Mouse (Mus musculus): ENCODE data around the gene Pbx2. TPM values are rescaled to one million over a fixed set of nuclear protein-coding genes. Genes with fewer than 3 reads are reported as not detected.
A peak's percentile ranks its signal among the peaks of the same experiment; 100 is the strongest.
"Not testable (repeated sequence)": the region's sequence is repeated elsewhere in the genome, so short reads cannot be mapped to it uniquely, and the experiment has no call there.

Gene Pbx2
- total RNA-seq (2014; rRNA removed) (63.1 and 67.1 TPM in 2 replicates), polyA plus RNA-seq (2015; fragmentation: Nextera tagmentation; extraction: Ambion mirVana) (6.2 and 7.5 TPM in 2 replicates)

DNA sequence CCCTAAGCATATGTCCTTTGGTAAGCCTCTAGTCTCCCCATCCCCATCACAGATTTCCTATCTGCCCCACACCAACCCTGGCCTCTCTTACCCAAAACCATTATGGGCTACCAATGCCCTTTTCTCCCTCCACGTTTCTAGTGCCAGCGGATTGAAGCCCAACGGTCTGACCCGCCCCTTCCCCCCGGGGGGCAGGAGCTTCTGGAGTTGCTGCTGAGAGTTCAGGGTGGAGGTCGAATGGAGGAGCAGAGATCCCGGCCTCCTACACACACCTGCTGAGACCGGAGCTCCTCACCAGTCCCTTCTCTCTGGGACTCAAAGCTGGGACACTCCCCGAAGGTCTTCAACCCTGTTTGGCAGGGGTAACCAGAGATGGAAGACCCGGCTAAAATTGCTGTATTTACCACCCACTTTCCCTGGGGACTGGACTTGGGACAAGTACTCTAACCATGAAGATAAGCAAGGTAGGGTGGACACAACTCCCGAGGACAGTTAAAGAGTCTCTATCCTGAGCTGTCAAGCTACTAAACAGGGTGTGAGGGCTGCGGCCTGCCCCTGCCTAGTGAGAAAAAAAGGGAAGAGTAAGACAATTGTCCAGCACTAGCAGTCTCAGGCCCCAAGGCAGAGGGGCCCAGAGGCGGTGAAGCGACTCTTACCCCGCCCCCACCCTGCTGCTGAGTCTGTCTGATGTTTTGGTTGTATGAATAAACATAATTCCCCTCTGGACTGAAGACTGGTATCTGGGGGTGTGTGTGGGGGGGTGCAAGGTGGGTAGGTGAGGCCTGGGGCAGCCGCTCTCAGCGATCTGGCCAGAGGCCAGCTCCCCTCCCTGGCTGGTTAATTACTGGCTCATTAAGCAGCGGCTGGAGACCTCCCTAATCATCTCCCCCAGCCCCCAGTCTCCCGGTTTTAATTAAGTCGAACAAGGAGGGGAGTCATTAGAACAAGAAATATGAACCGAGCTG is at the start of gene Pbx2:
Pbx2 (plus strand) TSS at position 238 of the 965 bp plus-strand sequence.
- no peak for TF ChIP-seq CTCF (IDR thresholded peaks at IDR 0.05; ENCODE audit: low read depth)
- peak within 1 kb of the TSS; percentile 96 for H3K9ac ChIP-seq (replicated peaks; ENCODE audit: low read length)
- peak within 1 kb of the TSS; percentile 96 for H3K27ac ChIP-seq
- H3K4me3 ChIP-seq (ENCODE audit: low read length), result peak within 1 kb of the TSS; percentile 85
- H3K9me3 ChIP-seq (ENCODE audit: low read length), result no peaks in the 10 kb centered on the region
- peak within 1 kb of the TSS; percentile 97 for H3K4me2 ChIP-seq (ENCODE audit: low read depth, low read length)
- H3K4me1 ChIP-seq (ENCODE audit: insufficient read depth, low read length), result peaks cover 25% of the 10 kb centered on the region
- peaks cover 19% of the 10 kb centered on the region; the same call in 1 of the 2 replicates for H3K36me3 ChIP-seq (ENCODE audit: insufficient read depth, low read length)
- no peak for ATAC-seq
- 4% methylated on average over 21 of the region's 21 CpGs for WGBS
- peak; percentile 29 for DNase-seq (ENCODE audit: low spot score)
- no peaks in the 10 kb centered on the region for H3K27me3 ChIP-seq (ENCODE audit: insufficient read depth, low read length)

DNA sequence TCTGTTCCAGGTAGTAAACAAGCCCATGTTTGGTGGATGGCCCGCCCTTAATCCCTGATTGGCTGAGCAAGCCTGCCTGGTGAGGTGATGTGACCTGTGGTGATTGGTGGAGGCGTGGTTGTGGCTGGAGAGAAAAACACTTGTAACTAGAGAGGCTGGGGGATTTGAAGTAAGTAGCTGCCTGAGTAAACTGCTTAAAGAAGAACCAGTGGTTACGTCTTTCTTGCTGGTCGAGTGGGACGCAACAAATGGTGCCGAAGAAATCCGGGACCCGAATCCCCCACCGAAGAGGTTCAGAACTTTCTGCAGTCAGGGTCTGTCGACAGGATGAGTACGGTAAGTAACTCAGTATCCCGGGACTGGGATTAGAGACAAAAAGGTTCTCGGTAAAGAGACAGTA is 47.5 kb upstream of the Pbx2 start:
- H3K4me1 ChIP-seq (ENCODE audit: insufficient read depth, low read length); H3K4me2 ChIP-seq (ENCODE audit: low read depth, low read length); H3K36me3 ChIP-seq (ENCODE audit: insufficient read depth, low read length); H3K27me3 ChIP-seq (ENCODE audit: insufficient read depth, low read length); H3K4me3 ChIP-seq (ENCODE audit: low read length); H3K27ac ChIP-seq; DNase-seq (ENCODE audit: low spot score); H3K9me3 ChIP-seq (ENCODE audit: low read length); ATAC-seq; H3K9ac ChIP-seq (replicated peaks; ENCODE audit: low read length): not testable (repeated sequence)
- WGBS, result 96% methylated on average over 12 of the region's 13 CpGs

DNA sequence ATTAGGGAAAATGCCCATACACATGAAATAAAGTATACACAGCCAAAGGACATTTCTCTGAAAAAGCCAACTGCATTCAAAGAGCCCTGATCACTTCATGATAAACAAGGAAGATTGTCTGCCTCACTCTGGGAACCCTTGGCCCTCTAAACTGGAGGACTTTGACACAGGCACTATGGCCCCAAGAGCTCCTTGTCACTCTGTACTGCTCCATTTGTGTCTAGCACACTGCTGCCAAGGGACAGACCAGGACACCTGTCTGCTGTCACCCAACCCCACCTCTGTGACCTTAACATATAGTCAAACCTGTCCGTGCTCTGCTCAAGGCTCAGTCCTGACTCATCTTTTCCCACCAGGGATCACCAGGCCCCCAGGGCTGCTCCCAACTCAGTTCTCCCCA is 44.3 kb upstream of the Pbx2 start:
- no peak for TF ChIP-seq CTCF (IDR thresholded peaks at IDR 0.05; ENCODE audit: low read depth)
- Histone ChIP-seq H3K9me3 (ENCODE audit: low read length) (no peaks in the 10 kb centered on the region), H3K4me3 (ENCODE audit: low read length) (no peak overlapping the region), H3K9ac (replicated peaks; ENCODE audit: low read length) (no peak overlapping the region), H3K36me3 (ENCODE audit: insufficient read depth, low read length) (no peaks in the 10 kb centered on the region), H3K27ac (no peak overlapping the region), H3K27me3 (ENCODE audit: insufficient read depth, low read length) (no peaks in the 10 kb centered on the region), H3K4me2 (ENCODE audit: low read depth, low read length) (no peak overlapping the region), H3K4me1 (ENCODE audit: insufficient read depth, low read length) (no peaks in the 10 kb centered on the region)
- no peak for ATAC-seq
- DNase-seq (ENCODE audit: low spot score), result no peak
- WGBS, result 95% methylated on average over 1 of the region's 1 CpGs

DNA sequence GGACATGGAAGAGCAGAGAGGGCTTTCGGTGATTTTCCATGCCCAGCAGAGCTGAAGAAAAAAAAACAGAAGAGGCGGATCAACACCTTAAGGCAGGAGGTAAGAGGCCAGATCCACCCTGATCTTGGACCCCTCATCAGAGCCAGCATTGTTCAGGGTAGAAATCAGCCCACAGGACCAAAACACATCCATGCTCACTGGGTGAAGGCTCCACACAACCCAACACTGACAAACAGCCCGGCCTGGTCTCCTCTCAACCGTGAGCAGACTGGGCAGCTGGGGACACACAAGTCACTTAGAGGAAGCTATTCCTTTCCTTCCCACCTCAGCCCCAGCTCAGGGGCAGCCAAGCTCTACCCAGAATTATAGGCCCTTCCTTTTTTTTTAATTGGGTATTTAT is 43.5 kb upstream of the Pbx2 start:
- no peaks in the 10 kb centered on the region for H3K36me3 ChIP-seq (ENCODE audit: insufficient read depth, low read length)
- WGBS, result 89% methylated on average over 4 of the region's 4 CpGs
- H3K27ac ChIP-seq, result no peak overlapping the region
- no peaks in the 10 kb centered on the region for H3K4me1 ChIP-seq (ENCODE audit: insufficient read depth, low read length)
- no peak overlapping the region for H3K4me3 ChIP-seq (ENCODE audit: low read length)
- no peak overlapping the region for H3K9ac ChIP-seq (replicated peaks; ENCODE audit: low read length)
- H3K9me3 ChIP-seq (ENCODE audit: low read length), result no peaks in the 10 kb centered on the region
- no peak overlapping the region for H3K4me2 ChIP-seq (ENCODE audit: low read depth, low read length)
- DNase-seq (ENCODE audit: low spot score), result no peak
- no peaks in the 10 kb centered on the region for H3K27me3 ChIP-seq (ENCODE audit: insufficient read depth, low read length)
- no peak for ATAC-seq
- no peak for TF ChIP-seq CTCF (IDR thresholded peaks at IDR 0.05; ENCODE audit: low read depth)

DNA sequence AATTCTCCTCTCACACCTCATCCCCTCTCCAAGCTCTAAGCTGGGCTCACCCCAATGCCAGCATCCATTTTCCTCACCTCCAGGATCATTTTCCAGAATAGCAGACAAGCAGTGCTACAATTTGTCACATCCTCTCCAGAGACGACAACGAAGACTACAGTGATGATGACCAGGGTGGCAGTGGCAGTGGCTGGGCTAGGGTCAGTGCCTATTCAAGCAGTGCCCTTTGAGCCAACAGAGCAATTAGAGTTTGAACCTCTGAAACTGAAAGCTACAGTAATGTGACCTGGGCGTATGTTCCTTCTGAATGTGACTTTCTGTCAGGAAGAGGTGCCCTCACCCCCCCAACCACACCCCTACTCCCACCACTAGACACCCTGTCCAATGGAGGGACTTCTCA is 41.9 kb upstream of the Pbx2 start:
- 91% methylated on average over 3 of the region's 3 CpGs for WGBS
- Histone ChIP-seq H3K4me3 (ENCODE audit: low read length) (no peak overlapping the region), H3K4me1 (ENCODE audit: insufficient read depth, low read length) (no peaks in the 10 kb centered on the region), H3K9me3 (ENCODE audit: low read length) (no peaks in the 10 kb centered on the region), H3K4me2 (ENCODE audit: low read depth, low read length) (no peak overlapping the region), H3K27ac (no peak overlapping the region), H3K36me3 (ENCODE audit: insufficient read depth, low read length) (no peaks in the 10 kb centered on the region), H3K27me3 (ENCODE audit: insufficient read depth, low read length) (no peaks in the 10 kb centered on the region), H3K9ac (replicated peaks; ENCODE audit: low read length) (no peak overlapping the region)
- no peak for DNase-seq (ENCODE audit: low spot score)
- no peak for TF ChIP-seq CTCF (IDR thresholded peaks at IDR 0.05; ENCODE audit: low read depth)
- no peak for ATAC-seq

DNA sequence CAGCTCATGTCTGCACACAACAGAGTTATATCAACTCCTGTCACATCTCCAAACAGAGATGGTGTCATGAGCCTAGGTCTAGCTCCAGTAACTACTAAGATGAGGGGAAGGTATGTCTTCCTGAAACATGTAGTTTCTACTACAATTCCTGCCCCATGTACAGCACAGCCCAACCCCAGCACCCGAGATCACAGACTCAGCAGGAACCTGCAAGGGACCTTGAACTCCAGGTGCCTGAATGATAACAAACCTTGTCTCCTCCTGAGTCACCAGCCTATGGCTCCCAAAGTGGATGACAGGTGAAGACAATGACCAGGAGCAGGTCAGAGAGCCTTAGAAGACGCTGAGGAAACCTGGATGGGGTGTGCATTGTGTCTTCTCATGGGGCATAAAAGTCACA is 41.2 kb upstream of the Pbx2 start:
- Histone ChIP-seq H3K27me3 (ENCODE audit: insufficient read depth, low read length) (no peaks in the 10 kb centered on the region), H3K9me3 (ENCODE audit: low read length) (no peaks in the 10 kb centered on the region), H3K9ac (replicated peaks; ENCODE audit: low read length) (no peak overlapping the region), H3K36me3 (ENCODE audit: insufficient read depth, low read length) (no peaks in the 10 kb centered on the region), H3K27ac (no peak overlapping the region), H3K4me2 (ENCODE audit: low read depth, low read length) (no peak overlapping the region), H3K4me1 (ENCODE audit: insufficient read depth, low read length) (no peaks in the 10 kb centered on the region), H3K4me3 (ENCODE audit: low read length) (no peak overlapping the region)
- DNase-seq (ENCODE audit: low spot score), result no peak
- no peak for ATAC-seq
- WGBS, result 71% methylated on average over 2 of the region's 2 CpGs
- no peak for TF ChIP-seq CTCF (IDR thresholded peaks at IDR 0.05; ENCODE audit: low read depth)

DNA sequence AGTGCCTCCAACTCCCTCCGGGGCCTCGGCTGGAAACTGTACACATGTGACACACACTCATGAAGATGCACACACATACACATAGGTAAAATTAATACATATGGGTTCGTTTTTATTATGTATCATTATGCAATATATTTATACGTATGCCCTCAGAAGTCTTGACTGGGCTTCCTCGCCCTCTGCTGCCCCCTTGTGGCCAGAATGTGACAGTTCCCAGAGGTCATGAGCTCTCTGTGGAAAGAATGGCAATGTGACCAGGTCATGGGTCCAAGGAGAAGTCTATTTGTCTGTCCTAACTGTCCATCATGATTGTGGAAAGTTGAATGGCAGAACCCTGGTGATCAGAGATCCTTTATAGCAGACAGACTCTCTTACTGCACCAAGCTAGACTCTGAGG is 35.6 kb upstream of the Pbx2 start:
- DNase-seq (ENCODE audit: low spot score) (peak; percentile 72), ATAC-seq (no peak)
- Histone ChIP-seq H3K36me3 (ENCODE audit: insufficient read depth, low read length) (no peaks in the 10 kb centered on the region), H3K9ac (replicated peaks; ENCODE audit: low read length) (no peak overlapping the region), H3K27ac (no peak overlapping the region), H3K4me3 (ENCODE audit: low read length) (no peak overlapping the region), H3K27me3 (ENCODE audit: insufficient read depth, low read length) (no peaks in the 10 kb centered on the region), H3K4me2 (ENCODE audit: low read depth, low read length) (no peak overlapping the region), H3K9me3 (ENCODE audit: low read length) (no peaks in the 10 kb centered on the region), H3K4me1 (ENCODE audit: insufficient read depth, low read length) (no peaks in the 10 kb centered on the region)
- WGBS, result 22% methylated on average over 5 of the region's 5 CpGs
- TF ChIP-seq CTCF (IDR thresholded peaks at IDR 0.05; ENCODE audit: low read depth), result peak; percentile 90
